Mouse (Mus musculus) liver, embryonic 16.5 days (tissue): ENCODE measurements around the gene Tlr7. TPM values are rescaled to one million over a fixed set of nuclear protein-coding genes. Genes with fewer than 3 reads are reported as not detected.
"Not testable (repeated sequence)": the region's sequence is repeated elsewhere in the genome, so short reads cannot be mapped to it uniquely, and the experiment has no call there.

Source experiments
- ATAC-seq: fragments of 200-750 bp; cut with Nextera tagmentation; 2 replicates; pipeline ENCODE4 v1.8.0; 2017; ENCODE audit warnings: low read depth, mild to moderate bottlenecking, moderate number of reproducible peaks, moderate library complexity
- H3K27ac ChIP-seq: fragments of 300-500 bp; sonication (generic); 2 replicates; pipeline ENCODE4 v1.5.1; 2014; ENCODE audit warnings: mild to moderate bottlenecking, low read length
- H3K27me3 ChIP-seq: fragments of 300-500 bp; sonication (generic); 2 replicates; pipeline ENCODE4 v1.6.1; 2014; ENCODE audit warnings: low read depth, low read length, mixed read lengths; ENCODE audit not compliant: control insufficient read depth, insufficient read depth
- H3K36me3 ChIP-seq: fragments of 300-500 bp; sonication (generic); 2 replicates; pipeline ENCODE4 v1.6.1; 2014; ENCODE audit warnings: mild to moderate bottlenecking; ENCODE audit not compliant: control insufficient read depth, insufficient read depth
- H3K4me1 ChIP-seq: fragments of 300-500 bp; sonication (generic); 2 replicates; pipeline ENCODE4 v1.6.1; 2014; ENCODE audit warnings: low read depth, low read length, mixed read lengths; ENCODE audit not compliant: control insufficient read depth
- H3K4me2 ChIP-seq: fragments of 300-500 bp; sonication (generic); 2 replicates; pipeline ENCODE4 v1.6.1; 2014; ENCODE audit warnings: low read depth, low read length, mixed read lengths
- H3K4me3 ChIP-seq: fragments of 300-500 bp; sonication (generic); 2 replicates; pipeline ENCODE4 v1.5.1; 2014; ENCODE audit warnings: low read depth, mild to moderate bottlenecking, low read length
- H3K9ac ChIP-seq: fragments of 300-500 bp; sonication (generic); 2 replicates; pipeline ENCODE4 v1.6.1; 2014; ENCODE audit warnings: low read depth, low read length
- H3K9me3 ChIP-seq: fragments of 300-500 bp; sonication (generic); replicated peaks from 2 replicates; pipeline ENCODE4 v1.6.1; 2016; ENCODE audit warnings: low read length; ENCODE audit not compliant: control insufficient read depth
- WGBS: fragments of 180-500 bp; shearing (Covaris S2); extraction: QIAGEN DNeasy Blood & Tissue Kit; methylation state at CpG from one replicate; pipeline ENCODE4 v1.1.7; 2014; ENCODE audit not compliant: insufficient replicate concordance; 5-methylcytosine and 5-hydroxymethylcytosine counted together
- polyA plus RNA-seq: library from polyadenylated mRNA; unstranded; fragments of >200 nt; fragmentation: Nextera tagmentation; extraction: Ambion mirVana; gene quantifications from 2 replicates; pipeline ENCODE4 v1.2.1, GENCODE M21; 2015

Tlr7 gene
- polyA plus RNA-seq, 1 experiment from 2014 or later: 1.5 TPM

- Histone ChIP-seq H3K36me3 (no peaks in the 10 kb centered on the region), H3K27me3 (no peaks in the 10 kb centered on the region; the same call in 1 of the 2 replicates), H3K27ac (no peak overlapping the region), H3K9me3 (no peaks in the 10 kb centered on the region), H3K4me1 (no peaks in the 10 kb centered on the region), H3K9ac (no peak overlapping the region), H3K4me2 (no peak overlapping the region), H3K4me3 (no peak overlapping the region)
- no peak for ATAC-seq
- 46% methylated on average over 1 of the region's 1 CpGs for WGBS
Observed at GRCm38 (mm10) chrX:167323742-167324141, 6.6 kb downstream of the Tlr7 start.

- Histone ChIP-seq H3K27me3 (no peaks in the 10 kb centered on the region; the same call in 1 of the 2 replicates), H3K27ac (no peak overlapping the region), H3K36me3 (no peaks in the 10 kb centered on the region), H3K4me1 (no peaks in the 10 kb centered on the region), H3K9me3 (no peaks in the 10 kb centered on the region), H3K4me2 (no peak overlapping the region), H3K9ac (no peak overlapping the region), H3K4me3 (no peak overlapping the region)
- 42% methylated on average over 4 of the region's 4 CpGs for WGBS
- ATAC-seq: no peak
Observed at GRCm38 (mm10) chrX:167321233-167321806, 9.0 kb downstream of the Tlr7 start.

- no peak for ATAC-seq
Observed at GRCm38 (mm10) chrX:167318819-167319396, 11.4 kb downstream of the Tlr7 start.

GRCm38 (mm10) chrX:167315766-167316165 is 14.6 kb downstream of the Tlr7 start:
- 46% methylated on average over 5 of the region's 5 CpGs for WGBS
- no peak for ATAC-seq
- H3K36me3 ChIP-seq: no peaks in the 10 kb centered on the region
- no peaks in the 10 kb centered on the region for H3K4me1 ChIP-seq
- H3K9ac ChIP-seq: no peak overlapping the region
- no peak overlapping the region for H3K4me2 ChIP-seq
- no peak overlapping the region for H3K4me3 ChIP-seq
- no peaks in the 10 kb centered on the region for H3K9me3 ChIP-seq
- H3K27me3 ChIP-seq: no peaks in the 10 kb centered on the region; the same call in 1 of the 2 replicates
- H3K27ac ChIP-seq: no peak overlapping the region

More at GRCm38 (mm10) chrX:167318819-167319396, 11.4 kb downstream of the Tlr7 start:
- H3K4me2 ChIP-seq: no peak overlapping the region
- no peaks in the 10 kb centered on the region for H3K36me3 ChIP-seq
- no peaks in the 10 kb centered on the region for H3K9me3 ChIP-seq
- no peaks in the 10 kb centered on the region for H3K4me1 ChIP-seq
- H3K4me3 ChIP-seq: no peak overlapping the region
- H3K27ac ChIP-seq: no peak overlapping the region
- 26% methylated on average over 4 of the region's 4 CpGs for WGBS
- H3K27me3 ChIP-seq: no peaks in the 10 kb centered on the region; the same call in 1 of the 2 replicates
- H3K9ac ChIP-seq: no peak overlapping the region

GRCm38 (mm10) chrX:167315093-167315726 is 15.1 kb downstream of the Tlr7 start:
- Histone ChIP-seq H3K27me3 (no peaks in the 10 kb centered on the region; the same call in 1 of the 2 replicates), H3K4me2 (no peak overlapping the region), H3K9ac (no peak overlapping the region), H3K4me1 (no peaks in the 10 kb centered on the region), H3K36me3 (no peaks in the 10 kb centered on the region), H3K4me3 (no peak overlapping the region), H3K27ac (no peak overlapping the region), H3K9me3 (no peaks in the 10 kb centered on the region)
- WGBS: 51% methylated on average over 4 of the region's 4 CpGs
- no peak for ATAC-seq

- not testable (repeated sequence) for H3K9ac ChIP-seq, H3K4me3 ChIP-seq, H3K27ac ChIP-seq, H3K4me1 ChIP-seq, H3K9me3 ChIP-seq, ATAC-seq, H3K27me3 ChIP-seq, H3K36me3 ChIP-seq, H3K4me2 ChIP-seq
- no CpG with 5 or more reads among the region's 1 CpGs for WGBS
Observed at GRCm38 (mm10) chrX:167302061-167302460, 28.3 kb downstream of the Tlr7 start.

- no peaks in the 10 kb centered on the region for H3K36me3 ChIP-seq
- no peaks in the 10 kb centered on the region for H3K27me3 ChIP-seq
- ATAC-seq: no peak
- H3K9me3 ChIP-seq: no peaks in the 10 kb centered on the region
- H3K9ac ChIP-seq: no peak overlapping the region
- peak overlapping the region; percentile 10; the same call in 1 of the 2 replicates for H3K4me3 ChIP-seq
- 15% methylated on average over 9 of the region's 9 CpGs for WGBS
- H3K4me2 ChIP-seq: no peak overlapping the region
- H3K4me1 ChIP-seq: no peaks in the 10 kb centered on the region
- H3K27ac ChIP-seq: no peak overlapping the region
Observed at GRCm38 (mm10) chrX:167276953-167277352, 53.4 kb downstream of the Tlr7 start.

GRCm38 (mm10) chrX:167276551-167276950 is 53.8 kb downstream of the Tlr7 start:
- Histone ChIP-seq H3K9me3 (no peaks in the 10 kb centered on the region), H3K4me1 (no peaks in the 10 kb centered on the region), H3K27me3 (no peaks in the 10 kb centered on the region), H3K9ac (no peak overlapping the region), H3K4me3 (peak overlapping the region; percentile 10; the same call in 1 of the 2 replicates), H3K4me2 (no peak overlapping the region), H3K27ac (no peak overlapping the region), H3K36me3 (no peaks in the 10 kb centered on the region)
- WGBS: 38% methylated on average over 10 of the region's 10 CpGs
- no peak for ATAC-seq

GRCm38 (mm10) chrX:167264086-167264485 is 66.3 kb downstream of the Tlr7 start, which contains the start of gene Tlr8:
TSS of gene Tlr8 (minus strand) at chrX:167264329.
- no peak within 1 kb of the TSS for H3K27ac ChIP-seq
- 45% methylated on average over 4 of the region's 4 CpGs for WGBS
- ATAC-seq: no peak
- no peak within 1 kb of the TSS for H3K4me2 ChIP-seq
- no peaks in the 10 kb centered on the region for H3K9me3 ChIP-seq
- no peaks in the 10 kb centered on the region for H3K36me3 ChIP-seq
- H3K27me3 ChIP-seq: no peaks in the 10 kb centered on the region
- H3K4me3 ChIP-seq: no peak within 1 kb of the TSS
- no peak within 1 kb of the TSS for H3K9ac ChIP-seq
- no peaks in the 10 kb centered on the region for H3K4me1 ChIP-seq
